Mouse (Mus musculus) stomach, embryonic 14.5 days (tissue): ENCODE data around the gene Acss1. TPM values are rescaled to one million over a fixed set of nuclear protein-coding genes. Genes with fewer than 3 reads are reported as not detected.

ENCODE experiments used
- ATAC-seq: fragments of 200-750 bp; cut with Nextera tagmentation; 2 replicates; pipeline ENCODE4 v1.8.0; 2017; ENCODE audit warnings: low read depth, moderate TSS enrichment; ENCODE audit not compliant: insufficient number of reproducible peaks, insufficient read depth, low FRiP score
- H3K27ac ChIP-seq: fragments of 300-500 bp; sonication (generic); 2 replicates; pipeline ENCODE4 v1.5.1; 2014; ENCODE audit warnings: mild to moderate bottlenecking, low read length, moderate library complexity, mixed read lengths
- H3K27me3 ChIP-seq: fragments of 300-500 bp; sonication (generic); 2 replicates; pipeline ENCODE4 v1.6.1; 2014; ENCODE audit warnings: low read length, control low read depth, mixed read lengths; ENCODE audit not compliant: control insufficient read depth, insufficient read depth
- H3K36me3 ChIP-seq: fragments of 300-500 bp; sonication (generic); 2 replicates; pipeline ENCODE4 v1.6.1; 2014; ENCODE audit warnings: mild to moderate bottlenecking, control low read depth, low read length, moderate library complexity, mixed read lengths; ENCODE audit not compliant: control insufficient read depth, insufficient read depth
- H3K4me1 ChIP-seq: fragments of 300-500 bp; sonication (generic); 2 replicates; pipeline ENCODE4 v1.6.1; 2014; ENCODE audit warnings: low read length, control low read depth, mixed read lengths; ENCODE audit not compliant: control insufficient read depth, insufficient read depth
- H3K4me2 ChIP-seq: fragments of 300-500 bp; sonication (generic); replicated peaks from 2 replicates; pipeline ENCODE4 v1.6.1; 2014; ENCODE audit warnings: low read depth, low read length, control low read depth
- H3K4me3 ChIP-seq: fragments of 300-500 bp; sonication (generic); 2 replicates; pipeline ENCODE4 v1.5.1; 2014; ENCODE audit warnings: low read depth, low read length, control low read depth
- H3K9ac ChIP-seq: fragments of 300-500 bp; sonication (generic); replicated peaks from 2 replicates; pipeline ENCODE4 v1.6.1; 2014; ENCODE audit warnings: low read depth, mild to moderate bottlenecking, control low read depth, low read length, moderate library complexity, mixed read lengths
- H3K9me3 ChIP-seq: fragments of 300-500 bp; sonication (generic); 2 replicates; pipeline ENCODE4 v1.6.1; 2016; ENCODE audit warnings: low read depth, low read length, control low read depth; ENCODE audit not compliant: control insufficient read depth
- WGBS: fragments of 180-500 bp; shearing (Covaris S2); extraction: QIAGEN DNeasy Blood & Tissue Kit; methylation state at CpG from one replicate; pipeline ENCODE4 v1.1.7; 2014; 5-methylcytosine and 5-hydroxymethylcytosine counted together
- polyA plus RNA-seq: library from polyadenylated mRNA; unstranded; fragments of >200 nt; fragmentation: Nextera tagmentation; extraction: Ambion mirVana; gene quantifications from 2 replicates; pipeline ENCODE4 v1.2.1, GENCODE M21; 2014

The Acss1 gene
- polyA plus RNA-seq, 1 experiment from 2014 or later: 28.7 TPM

GRCm38 (mm10) chr2:150651366-150651765, 16.9 kb downstream of the Acss1 start:
- Histone ChIP-seq H3K27ac (peak overlapping the region; percentile 76), H3K36me3 (no peaks in the 10 kb centered on the region), H3K27me3 (no peaks in the 10 kb centered on the region), H3K9ac (no peak overlapping the region), H3K9me3 (no peaks in the 10 kb centered on the region), H3K4me2 (no peak overlapping the region), H3K4me3 (no peak overlapping the region), H3K4me1 (peaks cover 11% of the 10 kb centered on the region)
- 37% methylated on average over 9 of the region's 9 CpGs for WGBS
- ATAC-seq: 0 out of 2 replicates have a peak, but pooled peaks have one; percentile 4

- Histone ChIP-seq H3K4me2 (no peak overlapping the region), H3K36me3 (no peaks in the 10 kb centered on the region), H3K4me1 (peaks cover 11% of the 10 kb centered on the region), H3K27ac (peak overlapping the region; percentile 76; the same call in 1 of the 2 replicates), H3K9me3 (no peaks in the 10 kb centered on the region), H3K9ac (no peak overlapping the region), H3K27me3 (no peaks in the 10 kb centered on the region), H3K4me3 (no peak overlapping the region)
- peak; percentile 59; the same call in 1 of the 2 replicates for ATAC-seq
- whole genome bisulfite sequencing: 13% methylated on average over 7 of the region's 7 CpGs
These were observed 17.7 kb downstream of the Acss1 start for GRCm38 (mm10) chr2:150650511-150651074.

- Histone ChIP-seq H3K27ac (0 out of 2 replicates have a peak overlapping the region, but pooled peaks have one; percentile 15), H3K4me2 (no peak overlapping the region), H3K9me3 (no peaks in the 10 kb centered on the region), H3K27me3 (no peaks in the 10 kb centered on the region), H3K36me3 (no peaks in the 10 kb centered on the region), H3K4me3 (no peak overlapping the region), H3K9ac (no peak overlapping the region), H3K4me1 (peaks cover 11% of the 10 kb centered on the region)
- WGBS: 60% methylated on average over 13 of the region's 13 CpGs
- no peak for ATAC-seq
These were observed 19.9 kb downstream of the Acss1 start for GRCm38 (mm10) chr2:150648300-150648895.

GRCm38 (mm10) chr2:150647681-150648299, 20.5 kb downstream of the Acss1 start:
- no peak overlapping the region for H3K4me3 ChIP-seq
- no peaks in the 10 kb centered on the region for H3K9me3 ChIP-seq
- H3K9ac ChIP-seq: no peak overlapping the region
- WGBS: 78% methylated on average over 14 of the region's 14 CpGs
- no peaks in the 10 kb centered on the region for H3K27me3 ChIP-seq
- H3K4me2 ChIP-seq: no peak overlapping the region
- no peaks in the 10 kb centered on the region for H3K36me3 ChIP-seq
- H3K27ac ChIP-seq: no peak overlapping the region
- ATAC-seq: no peak
- peaks cover 11% of the 10 kb centered on the region for H3K4me1 ChIP-seq

GRCm38 (mm10) chr2:150646411-150647121, 21.7 kb downstream of the Acss1 start:
- H3K4me1 ChIP-seq: peaks cover 11% of the 10 kb centered on the region
- no peaks in the 10 kb centered on the region for H3K27me3 ChIP-seq
- no peak overlapping the region for H3K4me3 ChIP-seq
- no peak overlapping the region for H3K9ac ChIP-seq
- no peaks in the 10 kb centered on the region for H3K36me3 ChIP-seq
- 71% methylated on average over 8 of the region's 8 CpGs for WGBS
- no peak overlapping the region for H3K4me2 ChIP-seq
- no peaks in the 10 kb centered on the region for H3K9me3 ChIP-seq
- no peak for ATAC-seq
- no peak overlapping the region for H3K27ac ChIP-seq

- H3K9ac ChIP-seq: no peak overlapping the region
- WGBS: 79% methylated on average over 4 of the region's 4 CpGs
- no peaks in the 10 kb centered on the region for H3K9me3 ChIP-seq
- no peaks in the 10 kb centered on the region for H3K27me3 ChIP-seq
- 0 out of 2 replicates have a peak, but pooled peaks cover 2% of the 10 kb centered on the region for H3K4me1 ChIP-seq
- H3K27ac ChIP-seq: no peak overlapping the region
- no peak overlapping the region for H3K4me3 ChIP-seq
- ATAC-seq: no peak
- no peak overlapping the region for H3K4me2 ChIP-seq
- no peaks in the 10 kb centered on the region for H3K36me3 ChIP-seq
These were observed 23.1 kb downstream of the Acss1 start for GRCm38 (mm10) chr2:150645225-150645624.

- 77% methylated on average over 8 of the region's 8 CpGs for WGBS
- H3K27me3 ChIP-seq: no peaks in the 10 kb centered on the region
- peak; percentile 78; the same call in 1 of the 2 replicates for ATAC-seq
- H3K27ac ChIP-seq: 0 out of 2 replicates have a peak overlapping the region, but pooled peaks have one; percentile 39
- H3K4me2 ChIP-seq: no peak overlapping the region
- no peaks in the 10 kb centered on the region for H3K9me3 ChIP-seq
- H3K9ac ChIP-seq: no peak overlapping the region
- 0 out of 2 replicates have a peak, but pooled peaks cover 2% of the 10 kb centered on the region for H3K4me1 ChIP-seq
- no peaks in the 10 kb centered on the region for H3K36me3 ChIP-seq
- no peak overlapping the region for H3K4me3 ChIP-seq
These were observed 24.4 kb downstream of the Acss1 start for GRCm38 (mm10) chr2:150643726-150644415.

GRCm38 (mm10) chr2:150643166-150643565, 25.1 kb downstream of the Acss1 start:
- Histone ChIP-seq H3K4me3 (no peak overlapping the region), H3K36me3 (no peaks in the 10 kb centered on the region), H3K4me2 (no peak overlapping the region), H3K27ac (0 out of 2 replicates have a peak overlapping the region, but pooled peaks have one; percentile 39), H3K9me3 (no peaks in the 10 kb centered on the region), H3K9ac (no peak overlapping the region), H3K27me3 (no peaks in the 10 kb centered on the region), H3K4me1 (0 out of 2 replicates have a peak, but pooled peaks cover 2% of the 10 kb centered on the region)
- ATAC-seq: no peak
- 55% methylated on average over 1 of the region's 1 CpGs for WGBS
